Mouse (Mus musculus): ENCODE measurements around the gene Gm3278.
"Not testable (repeated sequence)": the region's sequence is repeated elsewhere in the genome, so short reads cannot be mapped to it uniquely, and the experiment has no call there.

The Gm3278 gene

DNA sequence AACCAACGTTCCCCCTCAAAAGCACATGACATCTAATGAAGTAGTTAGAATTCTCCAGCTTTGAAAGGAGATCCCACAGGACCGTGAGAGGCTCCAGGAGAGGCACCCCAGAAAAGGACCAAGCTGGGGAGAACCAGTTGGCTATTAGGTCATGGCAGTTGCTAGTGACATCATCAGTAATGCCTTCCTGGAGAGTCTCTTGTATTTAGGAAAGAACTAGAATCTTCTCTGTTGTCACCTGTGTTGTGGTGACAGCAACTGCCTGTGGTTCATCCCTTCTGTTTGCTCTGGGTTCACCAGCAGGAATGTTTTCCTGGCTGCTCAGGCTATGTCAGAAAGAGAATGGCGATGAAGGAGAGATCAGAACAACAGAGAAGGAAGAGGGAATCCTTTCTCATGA, at the start of gene Gm3278:
Gene Gm3278 (plus strand): TSS at position 301 of the 400 bp plus-strand sequence.
- not testable (repeated sequence) for DNase-seq

DNA sequence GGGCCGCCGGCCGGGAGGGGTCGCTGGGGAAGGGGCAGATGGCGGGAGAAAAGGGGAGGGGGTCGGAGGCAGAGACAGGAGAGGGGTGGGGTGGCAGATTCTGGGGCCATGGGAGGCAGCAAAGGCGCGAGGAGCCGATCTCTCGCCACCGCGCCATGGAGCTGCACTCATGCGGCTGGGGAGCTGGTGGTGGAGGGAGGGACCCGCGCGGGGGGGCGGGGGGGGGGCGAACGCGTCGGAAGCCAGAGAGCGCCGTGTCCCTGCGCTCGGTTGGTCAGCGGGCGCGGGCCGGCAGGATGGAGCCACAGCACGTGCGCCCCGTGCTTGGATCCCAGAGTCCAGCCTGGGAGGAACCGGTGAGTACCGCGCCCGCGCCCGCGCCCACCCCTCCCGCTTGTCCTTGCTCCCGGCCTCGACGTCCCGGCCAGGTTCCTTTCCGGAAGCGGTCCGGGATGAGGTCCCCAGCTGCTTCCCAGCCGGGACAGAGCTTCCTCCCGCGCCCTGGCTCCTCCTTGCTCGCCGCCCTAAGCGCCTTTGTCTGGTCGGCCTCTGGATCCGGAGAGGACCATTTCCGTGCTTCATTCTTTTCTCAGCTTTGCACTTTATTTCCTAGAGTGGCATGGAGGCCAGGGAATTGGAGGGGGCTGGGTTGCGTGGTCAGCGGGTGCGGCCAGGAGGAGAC, 36.8 kb upstream of the Gm3278 start, which contains the start of gene Gm3264:
Gene Gm3264 (plus strand): TSS at position 278 of the 682 bp plus-strand sequence.
- DNase-seq, result peak; percentile 1

Measured in thymus, postnatal 14 days (tissue).